Mouse (Mus musculus): ENCODE measurements around the gene Vamp2. TPM values are rescaled to one million over a fixed set of nuclear protein-coding genes. Genes with fewer than 3 reads are reported as not detected.
A peak's percentile ranks its signal among the peaks of the same experiment; 100 is the strongest.

Vamp2 gene
- total RNA-seq, 4 experiments from 2014 or later = 926 to 962 (median 934) TPM

- no peak for DNase-seq (ENCODE audit: low spot score in 2 of 2)
These were observed 22.9 kb downstream of the Vamp2 start for GRCm38 (mm10) chr11:69111051-69111810.

GRCm38 (mm10) chr11:69111865-69112264 is 23.6 kb downstream of the Vamp2 start:
- no peak for DNase-seq (ENCODE audit: low spot score in 2 of 2)

- no peak for DNase-seq (ENCODE audit: low spot score in 2 of 2)
These were observed 25.7 kb downstream of the Vamp2 start for GRCm38 (mm10) chr11:69114018-69114417.

- DNase-seq (ENCODE audit: low spot score in 2 of 2) = no peak
These were observed 26.3 kb downstream of the Vamp2 start for GRCm38 (mm10) chr11:69114621-69115020.

GRCm38 (mm10) chr11:69116843-69117242 is 28.6 kb downstream of the Vamp2 start:
- DNase-seq (ENCODE audit: low spot score in 2 of 2) = no peak

GRCm38 (mm10) chr11:69117737-69118695 is 29.7 kb downstream of the Vamp2 start:
- DNase-seq (ENCODE audit: low spot score in 2 of 2) = peak in 1 of 2 experiments; percentile 35

GRCm38 (mm10) chr11:69118765-69119164 is 30.5 kb downstream of the Vamp2 start:
- DNase-seq (ENCODE audit: low spot score in 2 of 2) = peak; percentile 75 to 88

- no peak for DNase-seq (ENCODE audit: low spot score in 2 of 2)
These were observed 31.3 kb downstream of the Vamp2 start for GRCm38 (mm10) chr11:69119446-69120155.

- DNase-seq (ENCODE audit: low spot score in 2 of 2) = no peak
These were observed 32.1 kb downstream of the Vamp2 start, which contains the start of gene Hes7 for GRCm38 (mm10) chr11:69120221-69121000. Hes7 (plus strand) TSS chr11:69120404.

GRCm38 (mm10) chr11:69121001-69121740 is 32.9 kb downstream of the Vamp2 start:
- no peak for DNase-seq (ENCODE audit: low spot score in 2 of 2)

- peak in 1 of 2 experiments; percentile 34 for DNase-seq (ENCODE audit: low spot score in 2 of 2)
These were observed 33.5 kb downstream of the Vamp2 start for GRCm38 (mm10) chr11:69121741-69122335.

GRCm38 (mm10) chr11:69122336-69122951 is 34.2 kb downstream of the Vamp2 start, which contains the start of gene 9130213A22Rik:
9130213A22Rik (minus strand) TSS chr11:69122589.
- DNase-seq (ENCODE audit: low spot score in 2 of 2) = peak; percentile 80 to 83

- peak; percentile 89 to 95 for DNase-seq (ENCODE audit: low spot score in 2 of 2)
These were observed 34.9 kb downstream of the Vamp2 start for GRCm38 (mm10) chr11:69123056-69123692.

GRCm38 (mm10) chr11:69123693-69124497 is 35.6 kb downstream of the Vamp2 start:
- DNase-seq (ENCODE audit: low spot score in 2 of 2) = peak; percentile 88 to 97

- DNase-seq (ENCODE audit: low spot score in 2 of 2) = peak in 1 of 2 experiments; percentile 79
These were observed 36.2 kb downstream of the Vamp2 start for GRCm38 (mm10) chr11:69124498-69124847.

- peak; percentile 77 to 85 for DNase-seq (ENCODE audit: low spot score in 2 of 2)
These were observed 37.0 kb downstream of the Vamp2 start for GRCm38 (mm10) chr11:69125041-69125851.

- no peak for DNase-seq (ENCODE audit: low spot score in 2 of 2)
These were observed 37.4 kb downstream of the Vamp2 start, which contains the start of gene Aloxe3 for GRCm38 (mm10) chr11:69125852-69125918. Aloxe3 (plus strand) TSS chr11:69125896.

All from layer of hippocampus, adult 8-10 months (tissue).